Mouse (Mus musculus) erythroblast, embryonic 14.5 days (primary cell): ENCODE measurements around the gene Prpf40b.

ENCODE experiments used
- GATA1 ChIP-seq: IDR thresholded peaks from 2 replicates; pipeline ENCODE4 v1.6.1; 2012; ENCODE audit warnings: low read length, inconsistent platforms, mixed read lengths
- TAL1 ChIP-seq: IDR thresholded peaks from 3 replicates; pipeline ENCODE4 v1.6.1; 2012; ENCODE audit warnings: low read length, inconsistent platforms, mixed read lengths

GRCm38 (mm10) chr15:99352306-99352705, 57.4 kb downstream of the Prpf40b start:
- no peak for TF ChIP-seq GATA1
- TF ChIP-seq TAL1 = no peak
